ENCODE assay signal across 27 mouse cellular contexts in the genomic region with DNA sequence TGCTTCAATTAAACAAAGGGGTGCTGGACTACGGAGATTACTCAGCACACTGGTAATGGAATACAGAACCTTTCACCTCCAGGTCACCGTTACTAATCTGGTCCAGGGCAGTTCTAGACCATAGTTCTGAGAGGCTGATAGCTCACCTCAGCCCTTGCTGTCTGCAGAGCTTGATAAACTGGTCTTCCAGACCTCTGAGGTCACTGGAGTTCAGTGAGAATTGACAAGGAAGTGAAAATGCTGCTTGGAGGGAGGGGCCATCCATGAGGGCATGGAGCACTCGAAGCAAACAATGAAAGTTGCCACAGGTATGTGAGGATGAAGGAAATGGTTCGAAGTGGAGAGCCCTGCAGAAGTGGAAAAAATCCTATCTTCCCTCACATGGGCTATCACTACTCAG.
A peak's percentile ranks its signal among the peaks of the same experiment; 100 is the strongest.
DNase-seq lines count a peak whose midpoint lies in the region; ATAC-seq lines count a peak whose summit lies in the region.
"Had no signal": no experiment of that assay in that cellular context is flagged by ENCODE, and none has a peak within 500 bp of the region (broad histone marks: within the 10 kb centered on the region; RNA-seq: fewer than 3 reads in every experiment).

No protein-coding gene starts in this region.

- DNase-seq in embryo, embryonic 10 days (ENCODE audit: low spot score) = peak; percentile 48
- DNase-seq in embryo, embryonic 9.5 days (ENCODE audit: extremely low spot score) = no peak
- DNase-seq in neural tube, embryonic 10.5 days (ENCODE audit: extremely low spot score, low spot score) = peak; percentile 15
- DNase-seq in embryo, embryonic 11 days = peak; percentile 17
- DNase-seq in large intestine, adult 2 months (ENCODE audit: low read depth, low spot score) = peak; percentile 2
- no peak for DNase-seq in kidney, adult 11 months
- DNase-seq: adrenal gland, postnatal 10 days; cerebellum, adult 11 months; cerebellum, adult 9-10 months; cerebellum, postnatal 36 days; gastrocnemius, postnatal 10 days; kidney, adult 9 months; kidney, postnatal 14 days; liver; lung, embryonic 14.5 days; right cerebral cortex, adult 18-20 months; spleen, adult 18-20 months; thymus, postnatal 14 days had no signal

- no peak for ATAC-seq in neural tube, embryonic 15.5 days (ENCODE audit: low FRiP score)
- no peak for ATAC-seq in inflammation-experienced regulatory T-cells, adult 6 months
- ATAC-seq: midbrain, embryonic 15.5 days had no signal

- H3K4me2 ChIP-seq in neural tube, embryonic 15.5 days = no peak overlapping the region
- H3K4me2 ChIP-seq: embryonic facial prominence, embryonic 15.5 days; forebrain, embryonic 12.5 days; lung, embryonic 14.5 days; midbrain, embryonic 15.5 days had no signal

- no peak overlapping the region for H3K9ac ChIP-seq in neural tube, embryonic 15.5 days (replicated peaks)
- H3K9ac ChIP-seq: embryonic facial prominence, embryonic 15.5 days; forebrain, embryonic 12.5 days; liver, embryonic 14.5 days; lung, embryonic 14.5 days; midbrain, embryonic 15.5 days had no signal

- 78% methylated on average over 4 of the region's 4 CpGs for WGBS in neural tube, embryonic 15.5 days
- 35% methylated on average over 4 of the region's 4 CpGs for WGBS in large intestine, adult 2 months

- no peaks in the 10 kb centered on the region for H3K36me3 ChIP-seq in neural tube, embryonic 15.5 days
- H3K36me3 ChIP-seq: embryonic facial prominence, embryonic 10.5 days; embryonic facial prominence, embryonic 15.5 days; forebrain, embryonic 12.5 days; midbrain, embryonic 10.5 days; midbrain, embryonic 15.5 days had no signal

- no peaks in the 10 kb centered on the region for H3K27me3 ChIP-seq in neural tube, embryonic 15.5 days (replicated peaks)
- H3K27me3 ChIP-seq: CH12.LX; embryonic facial prominence, embryonic 15.5 days; forebrain, embryonic 12.5 days; midbrain, embryonic 15.5 days had no signal

- H3K4me1 ChIP-seq in neural tube, embryonic 15.5 days = no peaks in the 10 kb centered on the region
- H3K4me1 ChIP-seq: embryonic facial prominence, embryonic 15.5 days; forebrain, embryonic 12.5 days; midbrain, embryonic 10.5 days; midbrain, embryonic 15.5 days had no signal

- no peak overlapping the region for H3K27ac ChIP-seq in neural tube, embryonic 15.5 days (replicated peaks)
- H3K27ac ChIP-seq: embryonic facial prominence, embryonic 10.5 days; embryonic facial prominence, embryonic 15.5 days; forebrain, embryonic 12.5 days; liver, embryonic 14.5 days; midbrain, embryonic 10.5 days; midbrain, embryonic 15.5 days had no signal

- H3K4me3 ChIP-seq in neural tube, embryonic 15.5 days (replicated peaks) = no peak overlapping the region
- H3K4me3 ChIP-seq: embryonic facial prominence, embryonic 10.5 days; embryonic facial prominence, embryonic 15.5 days; forebrain, embryonic 12.5 days; midbrain, embryonic 10.5 days; midbrain, embryonic 15.5 days had no signal

- no peaks in the 10 kb centered on the region for H3K9me3 ChIP-seq in neural tube, embryonic 15.5 days (replicated peaks)
- H3K9me3 ChIP-seq: embryonic facial prominence, embryonic 10.5 days; embryonic facial prominence, embryonic 15.5 days; forebrain, embryonic 12.5 days; midbrain, embryonic 10.5 days; midbrain, embryonic 15.5 days had no signal

Comparison
In these comparisons a context has a peak if more than half of its experiments do, and no peak if none do; other contexts are left out.
1. DNase-seq: peak in embryo, embryonic 10 days (single experiment), neural tube, embryonic 10.5 days (single experiment), embryo, embryonic 11 days (single experiment) and large intestine, adult 2 months (single experiment); none in embryo, embryonic 9.5 days (single experiment) and kidney, adult 11 months (single experiment).